Mouse (Mus musculus): ENCODE measurements around the gene Usp22.

DNA sequence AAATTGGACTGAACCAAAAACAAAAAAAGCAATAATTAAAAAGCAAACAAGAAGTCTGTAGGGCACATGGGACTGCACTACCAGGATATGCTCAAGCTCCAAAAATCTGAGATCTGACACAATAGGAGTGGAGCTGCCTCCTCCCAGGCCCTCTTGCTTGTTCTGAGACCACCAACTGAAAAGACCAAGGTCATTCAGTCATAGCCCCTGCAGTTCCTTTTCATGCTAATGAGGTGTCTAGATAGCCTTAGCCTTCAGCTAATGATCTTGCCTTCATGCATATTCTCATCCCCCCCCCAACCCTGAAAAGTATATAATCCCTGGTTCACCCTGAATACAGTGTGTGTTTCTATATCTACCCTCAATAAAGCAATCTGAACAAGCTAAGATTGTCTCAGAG, 6.8 kb upstream of the Usp22 start:
- TF ChIP-seq TAL1 (IDR thresholded peaks at IDR 0.05; ENCODE audit: low read length) (no peak), GATA1 (IDR thresholded peaks at IDR 0.05; ENCODE audit: low read length) (no peak)
